Mouse (Mus musculus) thymus, postnatal 25 days (tissue): ENCODE data around the gene Plcb4.

Experiments used
- DNase-seq: peaks from one replicate; pipeline ENCODE4 v3.0.0; 2022

The Plcb4 gene

GRCm38 (mm10) chr2:136051688-136052289 lies 393.0 kb downstream of the Plcb4 start, which contains the start of gene Lamp5:
Gene Lamp5, plus strand, starts transcription at chr2:136052239.
- no peak for DNase-seq

GRCm38 (mm10) chr2:136057861-136058331 lies 399.1 kb downstream of the Plcb4 start:
- no peak for DNase-seq

GRCm38 (mm10) chr2:136058398-136058797 lies 399.6 kb downstream of the Plcb4 start:
- DNase-seq, result no peak

- no peak for DNase-seq
Measured at GRCm38 (mm10) chr2:136059029-136059669, 400.3 kb downstream of the Plcb4 start.
